Mouse (Mus musculus) embryonic fibroblast, embryonic 13.5 days (primary cell): ENCODE results near the gene Ccdc92b.

Experiments used
- CTCF ChIP-seq: IDR thresholded peaks from 2 replicates; pipeline ENCODE4 v1.5.1; 2011; ENCODE audit warnings: mild to moderate bottlenecking, control low read depth, low read length, moderate library complexity, borderline replicate concordance; ENCODE audit not compliant: insufficient read depth
- POLR2A ChIP-seq: IDR thresholded peaks from 2 replicates; pipeline ENCODE4 v1.6.1; 2011; ENCODE audit warnings: low read depth, mild to moderate bottlenecking, control low read depth, low read length, moderate library complexity

- no peak for TF ChIP-seq CTCF
- TF ChIP-seq POLR2A = no peak
Measured at GRCm38 (mm10) chr11:74569735-74570134, 49.7 kb upstream of the Ccdc92b start.
